Mouse (Mus musculus) megakaryocyte, embryonic 14.5 days (primary cell): ENCODE measurements at regions not wholly inside any gene's neighbourhood (a gene's known extent, or its start where the extent isn't known, plus 50 kb on each side); places are given as distances from the start of the nearest gene placed in this dataset.

Experiments used
- FLI1 ChIP-seq: IDR thresholded peaks from 2 replicates; pipeline ENCODE4 v1.6.1; 2012; ENCODE audit warnings: low read length, inconsistent platforms, mixed read lengths
- GATA1 ChIP-seq: IDR thresholded peaks from 3 replicates; pipeline ENCODE4 v1.6.1; 2012; ENCODE audit warnings: mixed read lengths, low read length, inconsistent platforms, borderline replicate concordance

DNA sequence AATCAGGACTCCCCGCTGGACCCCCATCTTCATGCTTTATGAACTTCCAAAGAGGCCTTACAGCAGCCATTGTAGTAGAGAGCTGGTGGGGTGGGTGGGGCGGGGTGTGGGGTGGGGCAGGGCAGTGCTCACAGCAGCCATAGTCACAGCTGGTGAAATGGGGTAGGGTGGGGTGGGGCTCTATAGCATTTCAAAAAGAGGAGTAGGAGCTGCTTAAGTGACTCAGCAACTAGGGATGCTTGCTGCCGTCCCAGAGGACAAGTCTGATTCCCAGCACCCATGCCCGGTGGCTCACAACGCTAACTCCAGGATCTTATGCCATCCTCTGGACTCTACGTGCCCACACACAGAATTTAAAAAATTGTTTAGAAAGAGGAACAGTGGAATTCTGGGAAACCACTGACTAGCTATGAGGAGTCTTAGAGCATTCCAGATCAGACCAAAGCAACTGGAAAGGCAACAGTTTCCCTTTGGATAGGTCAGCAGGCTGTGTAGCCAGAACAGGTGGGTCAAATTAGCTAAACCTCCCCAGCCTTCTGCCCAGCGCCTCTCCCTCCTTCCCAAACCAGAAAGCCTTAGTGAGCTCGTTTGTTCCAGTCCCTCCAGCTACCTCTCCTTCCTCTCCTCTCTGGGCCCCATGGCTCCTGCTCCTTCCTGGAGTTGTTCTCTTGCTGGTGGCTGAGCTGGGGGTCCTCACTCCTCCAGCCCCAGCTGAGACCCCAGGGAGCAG is 89.7 kb downstream of the Syf2 start:
- TF ChIP-seq GATA1 (no peak), FLI1 (no peak)
